Mouse (Mus musculus) Muller cell, postnatal 12 days (primary cell): ENCODE data around the gene Gm5591.
"Not testable (repeated sequence)": the region's sequence is repeated elsewhere in the genome, so short reads cannot be mapped to it uniquely, and the experiment has no call there.

ENCODE experiments used
- DNase-seq: peaks from one replicate; pipeline ENCODE4 v3.0.0-alpha.2; 2015; ENCODE audit errors: inconsistent ontology term

Gene Gm5591

DNA sequence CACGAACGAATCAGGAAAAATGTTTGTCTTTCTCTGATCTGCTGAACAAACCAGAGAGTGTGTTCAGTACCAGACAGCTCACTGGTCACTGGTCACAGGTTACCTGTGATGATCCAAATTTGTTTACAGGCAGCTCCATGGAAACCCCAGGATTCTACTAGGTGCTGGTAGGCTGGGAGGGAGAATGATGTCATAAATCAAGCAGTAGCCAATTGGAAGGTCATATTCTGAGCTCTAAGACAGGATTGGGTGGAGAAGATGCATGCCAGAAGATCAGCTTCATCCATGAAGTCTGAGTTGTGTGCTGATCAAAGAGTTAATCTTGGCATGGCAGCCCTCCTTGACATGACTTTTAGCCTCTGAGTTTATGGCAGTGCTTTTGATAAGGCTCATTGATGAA lies at the start of gene Gm5591:
Gene Gm5591, minus strand, starts transcription at position 101 of the 400 bp plus-strand sequence.
- not testable (repeated sequence) for DNase-seq

DNA sequence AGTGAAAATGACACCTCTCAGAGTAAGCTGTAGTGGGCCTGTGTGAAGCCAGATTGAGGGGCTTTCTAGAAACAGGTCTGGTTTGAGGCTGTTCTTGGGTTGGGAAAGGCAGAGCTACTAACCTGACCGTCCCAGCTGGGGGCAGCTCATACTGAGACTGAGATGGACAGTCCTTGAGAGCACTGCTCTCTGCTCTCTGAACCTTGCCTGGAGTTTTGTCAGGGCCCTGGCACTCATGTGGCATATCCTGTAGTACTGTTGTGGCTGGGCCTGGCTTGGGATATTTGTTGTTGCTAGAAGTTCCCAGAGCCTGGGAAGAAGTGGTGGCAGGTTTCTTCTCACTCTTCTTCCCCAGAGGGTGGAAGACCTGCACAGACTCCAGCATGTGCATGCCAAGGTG lies 39.5 kb downstream of the Gm5591 start:
- DNase-seq, result not testable (repeated sequence)
